Mouse (Mus musculus): Measurements from ENCODE around the gene Zbtb38. TPM values are rescaled to one million over a fixed set of nuclear protein-coding genes. Genes with fewer than 3 reads are reported as not detected.
A peak's percentile ranks its signal among the peaks of the same experiment; 100 is the strongest.
"Not testable (repeated sequence)": the region's sequence is repeated elsewhere in the genome, so short reads cannot be mapped to it uniquely, and the experiment has no call there.

Gene Zbtb38
- polyA plus RNA-seq, 1 experiment: 8.1 TPM

DNA sequence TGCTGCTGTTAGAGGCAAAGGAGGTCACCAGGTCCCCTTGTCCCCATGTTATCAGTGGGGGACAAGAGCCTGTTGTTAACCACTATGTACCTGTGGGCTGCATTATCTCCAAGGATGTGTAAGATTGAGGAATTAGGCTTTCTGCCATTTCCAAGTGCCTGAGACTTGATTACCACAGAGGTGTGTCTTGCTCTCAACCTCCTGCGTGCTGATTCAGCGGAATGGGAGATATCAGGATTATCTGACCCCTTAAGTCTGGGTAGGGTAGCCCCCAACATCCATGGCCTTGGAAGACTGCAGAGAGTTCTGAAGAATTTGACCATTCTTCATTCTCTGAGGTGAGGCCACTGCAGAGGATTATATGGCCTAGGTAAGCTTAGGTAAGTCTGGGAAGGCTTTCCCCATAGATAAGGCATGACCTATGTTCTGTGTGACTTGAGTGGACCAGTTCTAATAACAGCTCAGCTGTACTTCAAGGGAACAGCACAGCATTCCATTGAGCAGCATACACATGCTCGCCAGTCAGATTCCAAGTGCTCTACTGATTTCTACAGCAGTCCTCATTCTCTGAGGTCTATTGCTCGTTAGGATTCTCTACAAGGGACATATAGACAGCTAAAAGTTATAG is 68.4 kb downstream of the Zbtb38 start:
- DNase-seq (ENCODE audit: low spot score): no peak

DNA sequence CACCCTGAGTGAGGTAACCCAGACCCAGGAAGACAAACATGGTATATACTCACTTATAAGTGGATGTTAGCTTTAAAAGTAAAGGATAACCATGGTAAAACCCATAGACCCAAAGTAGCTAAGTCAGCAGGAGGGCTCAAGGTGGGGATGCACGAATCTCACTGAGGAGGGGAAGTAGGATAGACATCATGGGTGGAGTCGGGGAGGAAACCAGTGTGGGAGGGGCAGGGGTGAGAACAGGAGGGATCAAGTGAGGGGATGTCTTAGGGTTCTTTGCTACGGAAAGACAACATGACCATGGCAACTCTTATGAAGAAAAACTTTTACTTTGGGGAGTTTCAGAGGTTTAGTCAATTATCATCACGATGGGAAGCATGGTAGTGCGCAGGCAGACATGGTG is 74.0 kb downstream of the Zbtb38 start:
- DNase-seq (ENCODE audit: low spot score): no peak

DNA sequence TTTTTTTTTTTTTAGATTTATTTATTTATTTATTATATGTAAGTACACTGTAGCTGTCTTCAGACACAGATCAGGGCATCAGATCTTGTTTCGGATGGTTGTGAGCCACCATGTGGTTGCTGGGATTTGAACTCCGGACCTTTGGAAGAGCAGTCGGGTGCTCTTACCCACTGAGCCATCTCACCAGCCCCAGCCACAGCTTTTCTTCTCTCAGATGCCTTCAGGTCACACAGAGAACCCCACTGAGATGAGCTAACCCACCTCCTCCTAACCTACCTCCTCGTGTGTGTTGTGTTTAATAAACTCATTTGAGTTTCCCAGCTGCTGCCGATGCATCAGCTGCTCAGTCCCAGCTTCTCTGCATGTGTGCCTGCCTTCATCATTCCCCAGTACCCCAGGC is 74.9 kb downstream of the Zbtb38 start:
- not testable (repeated sequence) for DNase-seq (ENCODE audit: low spot score)

DNA sequence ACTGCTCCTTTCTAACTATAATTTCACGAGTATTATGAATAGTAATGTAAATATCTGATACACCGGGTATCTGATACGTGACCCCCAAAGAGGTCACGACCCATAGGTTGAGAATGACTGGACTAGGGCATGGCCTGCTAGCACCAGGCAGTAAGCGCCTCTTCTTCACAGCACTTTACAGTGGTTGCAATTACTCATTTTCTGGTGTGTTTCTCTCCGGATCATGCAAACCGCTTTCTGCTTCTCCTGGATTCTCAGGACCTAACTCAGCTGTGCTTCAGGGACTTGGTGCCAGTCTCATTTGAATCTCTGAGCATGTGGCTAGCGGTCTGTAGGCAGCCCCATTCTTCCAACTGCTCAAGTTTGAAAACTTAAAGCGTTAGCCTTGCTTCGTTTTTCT is 76.0 kb downstream of the Zbtb38 start:
- DNase-seq (ENCODE audit: low spot score): no peak

DNA sequence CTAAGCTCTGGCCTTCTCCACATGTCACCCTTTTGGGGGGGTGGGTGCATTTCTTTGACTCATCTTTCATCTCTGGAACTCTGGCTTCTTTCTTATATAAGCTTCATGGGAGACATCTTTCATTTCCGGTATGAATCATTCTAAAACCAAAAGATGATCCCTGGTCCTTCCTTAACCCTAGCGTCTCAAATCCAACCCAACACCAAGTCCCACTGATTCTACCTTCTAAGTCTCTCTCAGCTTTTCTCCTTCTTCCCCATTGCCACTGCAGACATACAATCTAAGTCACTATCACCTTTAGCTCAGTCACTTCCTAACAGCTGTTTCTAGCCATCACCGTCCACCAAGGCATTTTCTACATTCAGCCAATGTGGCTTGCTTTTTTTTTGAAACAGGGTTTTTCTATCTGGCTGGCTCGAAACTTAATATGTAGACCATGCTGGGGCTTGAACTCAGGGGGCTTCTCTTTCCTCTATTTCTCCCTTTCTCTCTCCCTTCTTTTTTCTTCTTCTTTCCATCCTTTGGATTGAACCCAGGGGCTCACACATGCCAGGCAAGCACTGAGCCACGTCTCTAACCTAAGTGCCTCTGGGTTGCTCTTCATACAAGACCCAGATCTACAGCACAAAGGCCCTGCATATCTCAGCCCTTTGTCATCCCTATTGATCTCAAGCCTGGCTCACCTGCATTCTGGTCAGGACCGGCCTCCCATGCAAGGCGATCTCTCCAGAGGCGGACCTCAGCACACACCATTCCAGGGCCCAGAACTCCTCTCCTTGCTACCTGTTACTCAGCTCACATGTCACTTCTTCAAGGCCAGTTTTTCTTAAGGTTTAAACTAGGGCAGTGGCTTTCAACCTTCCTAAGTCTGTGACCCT is 76.6 kb downstream of the Zbtb38 start:
- DNase-seq (ENCODE audit: low spot score): no peak

DNA sequence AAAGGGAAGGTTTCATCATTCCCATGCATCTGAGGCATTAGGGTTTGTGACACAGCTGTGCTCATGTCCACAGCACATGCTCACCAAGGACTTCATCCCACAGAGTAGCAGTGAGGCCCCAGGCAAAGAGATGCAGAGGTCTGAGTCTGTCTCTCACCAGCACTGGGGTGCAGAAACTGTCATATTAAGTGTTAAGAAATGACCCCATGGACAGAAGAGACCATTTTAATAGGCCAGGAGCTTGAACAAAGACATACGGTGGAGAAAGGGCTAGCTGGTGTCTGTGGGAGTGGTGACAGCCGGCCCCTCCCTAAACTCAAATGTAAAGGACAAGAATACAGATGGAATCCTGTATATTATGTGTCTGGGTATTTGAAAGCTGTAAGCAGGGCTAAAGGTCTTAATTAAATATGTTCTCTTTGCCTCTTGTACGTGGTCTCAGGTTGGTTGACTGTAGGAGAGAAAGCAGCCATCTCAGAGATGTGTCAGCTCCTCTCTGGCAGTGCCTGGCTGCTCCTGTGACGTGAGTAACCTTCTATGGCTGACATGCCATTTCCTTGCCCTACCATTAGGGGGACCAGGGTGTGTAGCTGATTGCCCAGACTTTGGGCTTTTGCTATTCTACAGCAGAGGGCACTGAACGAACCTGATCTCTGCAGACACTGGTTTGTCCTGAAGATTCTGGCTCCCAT is 77.4 kb downstream of the Zbtb38 start:
- DNase-seq (ENCODE audit: low spot score): no peak

DNA sequence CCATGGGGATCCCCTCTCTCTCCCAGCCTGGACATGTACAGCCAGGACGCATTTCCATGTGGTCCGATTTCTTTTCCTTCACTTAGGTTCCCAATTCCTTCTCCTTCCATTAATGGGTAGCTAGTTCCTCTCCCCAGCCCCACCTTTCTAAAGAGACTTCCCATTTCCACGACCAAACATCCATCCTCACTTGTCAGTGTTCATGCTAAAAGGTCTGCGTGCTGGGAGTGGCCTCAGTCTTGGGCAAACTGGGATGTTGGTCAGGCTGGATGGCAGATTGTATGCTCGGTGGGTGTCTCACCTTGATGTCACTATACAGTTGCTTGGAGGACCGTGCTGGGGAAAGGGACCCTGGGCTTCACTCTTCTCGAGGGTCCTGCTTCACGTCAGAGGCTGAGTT is 78.3 kb downstream of the Zbtb38 start:
- DNase-seq (ENCODE audit: low spot score): no peak

DNA sequence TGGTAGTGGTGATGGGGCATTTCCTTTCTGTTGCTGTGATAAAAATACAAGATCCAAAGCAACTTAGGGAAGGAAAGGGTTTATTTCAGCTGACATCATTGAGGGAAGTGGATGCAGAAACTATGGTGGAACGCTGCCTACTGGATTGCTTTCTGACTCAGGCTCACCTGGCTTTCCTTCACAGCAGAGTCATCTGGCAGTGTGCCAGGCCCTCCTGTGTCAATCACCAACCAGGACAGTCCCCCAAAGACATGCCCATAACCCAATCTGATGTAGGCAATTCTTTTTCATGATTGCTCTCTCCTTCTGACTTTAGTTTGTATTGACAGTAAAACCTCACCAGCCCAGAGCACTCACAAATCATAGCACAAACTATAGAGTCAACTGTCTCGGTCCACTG is 80.2 kb downstream of the Zbtb38 start:
- no peak for DNase-seq (ENCODE audit: low spot score)

DNA sequence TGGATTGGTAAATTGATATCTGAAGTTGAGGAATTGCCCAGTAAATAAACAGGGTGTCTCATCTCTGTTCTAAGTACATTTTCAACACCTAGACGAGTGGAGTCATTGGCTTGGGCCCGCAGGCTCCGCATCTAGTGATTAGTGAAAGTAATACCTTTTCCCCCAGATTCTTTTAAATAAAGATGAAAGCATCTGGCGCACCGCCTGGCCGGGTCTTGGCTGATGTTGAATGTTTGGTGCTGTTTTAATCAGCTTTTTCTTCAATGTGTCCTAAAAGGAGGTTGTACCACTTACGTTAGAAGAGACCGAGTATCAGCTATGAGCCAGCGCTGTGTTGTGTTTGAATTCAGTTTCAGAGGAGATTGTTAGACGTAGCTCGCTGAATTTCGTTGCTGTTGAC is 81.4 kb downstream of the Zbtb38 start:
- DNase-seq (ENCODE audit: low spot score): no peak

DNA sequence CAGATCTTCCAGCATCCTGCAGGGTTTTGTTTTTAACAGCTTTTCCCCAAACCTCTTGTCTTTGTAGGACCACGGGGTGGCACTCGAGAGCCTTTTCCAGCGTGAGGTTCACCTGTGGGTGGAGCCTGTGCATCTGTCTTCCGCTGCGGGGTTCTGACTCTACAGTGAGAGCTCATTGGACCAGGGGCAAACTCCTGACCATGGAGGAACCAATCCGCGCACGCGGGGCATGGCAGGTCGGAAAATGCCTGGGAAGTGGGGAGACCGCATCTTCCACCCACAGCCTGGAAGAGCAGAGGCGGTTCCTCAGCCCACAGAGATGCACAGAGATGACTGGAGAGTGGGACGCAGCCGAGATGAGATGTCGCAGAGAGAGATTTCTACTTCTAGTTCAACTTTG is 82.8 kb downstream of the Zbtb38 start:
- peak; percentile 81 for DNase-seq (ENCODE audit: low spot score)

DNA sequence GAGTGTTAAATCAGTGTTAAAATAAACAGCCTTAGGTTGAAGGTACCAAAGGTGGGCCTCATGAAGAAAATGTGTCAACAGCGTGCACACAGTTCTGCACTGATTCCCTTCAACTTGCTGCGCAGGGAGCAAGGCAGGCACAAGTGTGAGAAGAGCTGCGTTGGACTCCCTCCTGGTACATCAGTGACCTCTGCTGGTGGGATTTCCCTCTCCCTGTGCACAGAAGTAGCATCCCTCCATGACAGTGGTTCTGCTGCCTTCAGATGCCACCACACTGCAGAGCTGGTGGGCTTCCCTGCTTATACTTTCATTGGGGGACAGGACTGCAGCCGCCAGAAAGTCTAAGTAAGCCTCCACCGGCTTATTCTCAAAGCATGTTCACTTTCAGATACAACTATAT is 84.0 kb downstream of the Zbtb38 start:
- DNase-seq (ENCODE audit: low spot score): no peak

DNA sequence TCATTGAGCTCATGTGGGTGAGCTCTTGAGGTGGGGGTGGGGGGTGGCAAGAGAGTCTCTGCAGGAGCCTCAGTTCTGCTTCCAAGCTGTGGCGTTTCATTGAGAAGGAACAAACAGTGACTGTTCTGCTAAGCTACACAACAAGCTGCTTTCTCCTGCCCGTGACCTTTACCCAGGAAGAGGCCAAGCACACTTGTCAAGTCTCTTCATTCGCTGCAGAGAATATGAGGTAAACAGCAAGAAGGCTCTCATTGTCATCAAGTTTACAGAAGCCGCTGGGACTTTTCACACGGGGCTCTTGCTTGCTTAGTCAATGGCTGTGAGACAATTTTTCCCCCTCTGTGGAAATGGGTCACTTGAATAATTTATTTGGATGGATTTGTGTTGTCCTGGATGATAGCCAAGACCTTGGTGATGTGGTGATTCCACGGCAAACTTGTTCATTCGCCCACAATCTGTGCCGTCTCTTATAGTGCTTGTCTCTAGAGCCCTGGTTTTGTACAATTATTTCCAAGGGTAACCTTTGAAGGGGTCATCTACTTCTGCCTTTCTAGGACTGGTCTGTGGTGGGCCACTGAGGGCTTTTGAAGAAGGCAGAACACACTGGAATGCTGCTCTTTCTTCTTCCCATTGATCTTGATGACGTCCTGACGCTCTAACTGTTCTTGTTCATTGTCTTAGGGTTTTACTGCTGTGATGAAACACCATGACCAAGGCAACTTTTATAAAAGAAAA is 92.0 kb downstream of the Zbtb38 start:
- no peak for DNase-seq (ENCODE audit: low spot score)

DNA sequence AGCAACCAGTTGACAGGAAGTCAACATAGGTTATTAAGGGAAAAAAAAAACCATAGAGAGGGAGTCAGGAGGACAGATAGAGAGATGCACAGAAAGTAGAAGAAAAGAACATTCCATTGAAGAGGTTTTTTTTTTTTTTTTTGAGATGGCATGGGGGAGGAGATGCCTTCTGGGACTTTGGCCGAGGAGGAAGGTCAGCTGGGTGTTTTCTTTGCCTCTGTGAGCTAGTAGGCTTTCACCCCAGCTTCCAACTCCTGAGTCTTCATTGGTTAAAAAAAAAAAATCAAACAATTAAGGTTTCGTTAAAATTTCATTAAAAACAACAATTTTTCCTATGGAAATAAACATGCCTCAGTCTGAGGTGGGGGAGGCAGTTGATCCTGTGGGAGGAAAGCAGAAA is 92.8 kb downstream of the Zbtb38 start:
- no peak for DNase-seq (ENCODE audit: low spot score)

DNA sequence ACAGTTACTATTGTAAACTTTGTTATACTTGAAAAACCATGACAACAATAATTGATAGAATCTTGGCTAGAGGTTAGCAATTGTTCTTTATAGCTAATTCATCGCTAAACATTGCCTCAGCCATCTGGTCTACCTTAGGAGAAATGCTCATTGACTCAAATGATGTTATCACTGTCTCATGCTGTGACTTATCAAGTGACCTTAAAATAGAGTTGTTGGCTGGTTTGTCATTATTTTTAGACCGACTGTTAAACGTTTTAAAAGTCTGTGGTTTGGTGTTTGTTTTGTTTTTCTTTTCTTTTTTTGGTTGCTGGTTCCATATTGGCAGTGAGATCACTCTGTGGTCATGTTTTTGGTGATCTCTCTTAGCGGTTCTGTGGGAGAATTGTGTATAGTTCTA is 99.1 kb downstream of the Zbtb38 start:
- DNase-seq (ENCODE audit: low spot score): no peak

DNA sequence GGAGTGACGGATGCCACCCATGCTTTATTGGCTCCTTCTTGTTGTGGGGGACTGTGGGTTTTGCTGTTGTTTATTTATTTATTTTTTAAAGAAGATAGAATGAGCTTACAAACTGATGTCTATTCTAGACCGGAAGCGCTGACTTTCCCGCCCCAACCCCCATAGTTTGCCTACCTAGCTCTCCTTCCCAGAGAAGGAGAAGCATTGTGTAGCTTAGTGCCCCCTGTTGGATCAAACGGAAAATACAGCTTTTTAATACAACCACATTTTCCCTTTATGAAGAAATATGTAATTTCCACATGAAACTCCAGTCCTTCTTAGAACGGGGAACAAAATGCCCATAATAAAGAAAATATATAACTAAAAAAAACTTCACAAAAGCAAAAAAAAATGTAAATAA is 99.9 kb downstream of the Zbtb38 start:
- no peak for DNase-seq (ENCODE audit: low spot score)

DNA sequence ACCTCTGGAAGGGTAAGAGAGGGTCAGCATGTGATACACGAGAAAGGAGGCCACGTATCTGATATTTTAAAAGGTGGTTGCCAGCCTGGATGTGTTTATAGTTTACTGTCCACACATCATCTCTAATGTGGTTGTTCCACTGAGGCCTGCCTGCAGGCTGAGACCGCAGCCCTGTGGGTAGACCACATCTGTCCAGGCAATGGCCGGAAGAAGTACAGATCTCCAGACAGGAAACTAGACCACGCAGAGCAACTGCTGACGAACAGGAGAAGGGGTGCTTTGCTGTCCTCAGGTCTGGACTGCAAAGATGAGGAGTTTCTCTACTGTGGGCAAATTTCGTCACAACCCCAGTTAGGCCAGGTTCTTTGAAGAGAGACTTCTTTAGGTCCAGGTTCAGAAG is 101.8 kb downstream of the Zbtb38 start:
- no peak for DNase-seq (ENCODE audit: low spot score)

DNA sequence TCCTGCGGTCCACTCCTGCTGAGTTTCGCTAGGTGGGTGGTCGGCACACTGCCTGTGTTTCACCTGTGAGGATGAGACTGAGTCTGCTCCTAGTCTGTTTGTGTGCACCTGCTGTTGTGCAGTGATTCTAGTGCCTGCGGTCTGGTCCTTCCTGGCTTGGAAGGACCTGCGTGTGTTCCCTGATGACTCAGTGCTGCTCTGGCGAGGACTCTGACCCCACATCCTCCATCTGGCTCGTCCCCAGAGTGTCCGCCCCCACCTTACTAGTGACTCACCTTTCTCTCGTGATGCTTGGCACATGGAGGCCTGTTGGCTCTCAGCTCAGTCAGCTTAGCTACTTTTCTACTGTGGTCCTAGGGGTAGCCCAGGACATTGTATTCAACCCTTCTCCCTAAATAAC is 102.7 kb downstream of the Zbtb38 start:
- DNase-seq (ENCODE audit: low spot score): no peak

DNA sequence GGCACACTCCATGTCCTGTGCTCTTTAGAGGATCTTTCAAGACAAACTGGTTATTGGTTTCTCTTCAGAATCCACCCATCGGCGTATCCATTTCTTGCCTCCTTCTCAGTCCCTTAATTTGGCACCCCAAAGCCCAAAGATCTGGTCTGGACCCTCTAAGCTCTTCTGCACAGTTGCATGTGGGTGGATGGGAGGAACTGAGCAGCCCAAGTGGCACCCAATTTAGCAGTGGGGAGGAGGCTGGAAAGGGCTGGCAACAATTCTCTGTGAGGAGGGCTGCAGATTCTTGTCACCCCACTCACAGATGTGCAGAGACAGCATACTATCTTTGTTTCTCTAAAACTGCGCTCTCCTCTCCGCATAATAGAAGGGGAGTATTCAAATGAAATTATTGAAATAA is 103.3 kb downstream of the Zbtb38 start:
- no peak for DNase-seq (ENCODE audit: low spot score)

DNA sequence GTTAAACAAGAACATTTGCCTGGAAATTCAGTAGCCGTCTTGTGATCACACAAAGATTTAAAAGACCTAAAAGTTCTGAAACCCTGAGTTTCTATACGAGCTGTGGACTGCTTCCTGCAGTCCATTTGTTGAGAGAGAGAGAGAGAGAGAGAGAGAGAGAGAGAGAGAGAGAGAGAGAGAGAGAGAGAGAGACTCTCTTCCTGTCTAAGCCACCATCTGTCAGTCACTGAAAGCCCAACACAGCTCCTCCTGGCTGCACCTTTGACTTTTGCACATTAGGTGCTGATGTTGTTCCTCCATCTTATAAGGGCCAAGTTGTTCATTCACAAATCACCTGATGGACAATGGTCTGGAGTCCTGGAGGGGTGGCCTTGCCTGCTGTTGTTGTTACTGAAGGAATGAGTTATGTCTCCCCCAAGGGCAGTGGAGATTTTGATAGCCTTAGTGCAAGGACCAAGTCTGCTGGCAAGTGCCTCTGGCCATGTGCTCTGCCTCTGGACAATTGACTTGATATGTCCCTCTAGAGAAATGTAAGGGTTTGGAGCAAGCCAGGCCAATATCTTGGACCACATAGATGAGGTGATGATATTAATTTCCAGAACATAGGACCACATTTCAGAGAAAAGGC is 105.8 kb downstream of the Zbtb38 start:
- no peak for DNase-seq (ENCODE audit: low spot score)

DNA sequence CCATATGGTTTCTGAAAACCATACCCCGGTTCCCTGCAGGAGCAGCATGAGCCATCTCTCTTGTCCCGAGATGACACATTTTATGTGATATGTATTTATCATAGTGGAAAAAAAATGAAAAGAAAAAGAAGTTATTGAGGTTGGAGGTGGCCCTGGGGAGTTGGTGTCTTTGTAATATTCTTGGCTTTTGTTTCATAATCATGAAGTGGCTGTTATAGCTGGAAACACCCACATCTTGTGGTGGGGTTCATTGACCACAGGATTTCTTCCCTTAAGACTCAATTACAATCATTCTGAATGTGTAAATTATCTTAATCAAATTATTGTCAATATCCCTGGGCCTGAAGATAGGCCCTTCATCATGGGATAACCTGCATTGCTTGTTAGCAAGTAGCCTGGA is 107.8 kb downstream of the Zbtb38 start:
- DNase-seq (ENCODE audit: low spot score): no peak

DNA sequence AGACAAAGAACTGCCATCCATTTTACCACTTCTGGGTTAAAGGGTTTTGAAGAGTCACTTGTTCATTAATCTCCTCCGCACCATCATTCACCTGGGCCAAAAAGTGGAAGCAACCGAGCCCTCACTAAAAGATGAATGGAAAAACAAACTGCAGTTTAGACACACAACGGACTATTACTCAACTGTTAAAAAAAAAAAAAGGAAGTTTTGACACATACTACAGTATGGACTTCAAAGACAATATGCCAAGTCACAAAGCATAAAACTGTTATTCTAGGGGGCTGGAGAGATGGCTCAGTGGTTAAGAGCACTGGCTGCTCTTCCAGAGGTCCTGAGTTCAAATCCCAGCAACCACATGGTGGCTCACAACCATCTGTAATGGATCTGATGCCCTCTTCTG is 108.6 kb downstream of the Zbtb38 start:
- DNase-seq (ENCODE audit: low spot score): not testable (repeated sequence)

DNA sequence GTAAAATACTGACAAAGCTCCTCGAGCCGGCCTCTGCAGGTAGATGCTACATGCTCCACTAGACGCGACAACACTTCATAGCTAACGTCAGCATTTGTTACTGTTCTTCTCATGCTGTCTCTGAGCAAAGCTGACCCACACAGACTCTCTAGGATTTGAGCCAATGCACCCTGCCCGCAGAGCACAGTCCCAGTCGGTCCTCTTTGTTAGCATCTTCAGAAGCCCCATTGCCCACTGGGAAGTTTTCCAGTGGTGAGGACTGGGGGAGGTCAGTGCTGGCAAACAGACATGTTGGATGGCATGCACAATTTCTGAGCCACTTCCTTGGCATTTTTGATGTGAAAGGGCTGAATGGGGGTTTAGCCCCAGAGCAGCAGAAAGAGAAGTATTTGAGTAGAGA is 113.2 kb downstream of the Zbtb38 start:
- DNase-seq (ENCODE audit: low spot score): no peak
